Mouse (Mus musculus) thymus, postnatal 0 days (tissue): Measurements from ENCODE around the gene Fam122c. TPM values are rescaled to one million over a fixed set of nuclear protein-coding genes. Genes with fewer than 3 reads are reported as not detected.

Source experiments
- DNase-seq: peaks from one replicate; pipeline ENCODE4 v3.0.0-alpha.2; 2015; ENCODE audit warnings: low spot score
- polyA plus RNA-seq: library from polyadenylated mRNA; unstranded; fragments of >200 nt; fragmentation: Nextera tagmentation; extraction: Ambion mirVana; gene quantifications from 2 replicates; pipeline ENCODE4 v1.2.1, GENCODE M21; 2015

The Fam122c gene
- polyA plus RNA-seq, 1 experiment from 2014 or later, result not detected

DNA sequence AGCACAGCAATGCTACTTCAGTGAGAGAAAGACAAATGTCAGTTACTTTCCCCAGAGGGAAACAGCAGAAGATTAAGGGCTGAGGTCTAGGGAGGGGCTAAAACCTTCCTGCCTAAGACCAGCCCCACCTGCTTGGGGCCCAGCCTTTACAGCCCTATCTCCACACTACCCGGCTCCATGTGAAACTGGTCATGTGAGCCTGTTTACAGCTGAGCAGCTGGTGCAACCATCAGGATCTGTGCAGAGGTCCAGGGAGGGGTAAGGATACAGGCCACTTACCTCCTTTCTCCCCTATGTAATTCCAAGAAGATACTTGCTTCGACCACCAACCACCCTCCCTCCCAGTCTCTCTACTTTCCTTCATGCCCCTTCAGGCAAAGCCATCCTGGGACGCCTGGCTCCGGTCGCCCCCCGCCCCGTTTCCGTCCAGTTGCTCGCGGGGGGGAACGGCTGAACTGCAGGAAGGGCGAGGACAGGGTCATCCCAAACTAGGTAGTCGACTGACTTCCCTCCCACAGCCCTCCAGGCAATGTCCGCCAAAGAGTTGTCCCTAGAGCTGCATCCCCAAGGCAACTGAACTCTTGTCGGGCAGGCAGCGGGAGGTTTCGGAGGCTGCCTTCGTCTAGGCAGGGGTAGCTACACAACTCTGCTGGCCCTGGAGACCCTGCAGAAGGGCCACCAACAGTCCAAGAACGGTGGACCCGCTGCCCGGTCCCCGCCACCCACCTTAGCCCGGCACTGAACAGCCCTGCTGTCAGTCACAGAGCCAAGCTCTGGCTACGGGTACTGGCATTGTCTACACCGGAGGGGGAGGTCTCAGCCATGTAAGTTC, 96.5 kb downstream of the Fam122c start:
- DNase-seq, result peak; percentile 55

DNA sequence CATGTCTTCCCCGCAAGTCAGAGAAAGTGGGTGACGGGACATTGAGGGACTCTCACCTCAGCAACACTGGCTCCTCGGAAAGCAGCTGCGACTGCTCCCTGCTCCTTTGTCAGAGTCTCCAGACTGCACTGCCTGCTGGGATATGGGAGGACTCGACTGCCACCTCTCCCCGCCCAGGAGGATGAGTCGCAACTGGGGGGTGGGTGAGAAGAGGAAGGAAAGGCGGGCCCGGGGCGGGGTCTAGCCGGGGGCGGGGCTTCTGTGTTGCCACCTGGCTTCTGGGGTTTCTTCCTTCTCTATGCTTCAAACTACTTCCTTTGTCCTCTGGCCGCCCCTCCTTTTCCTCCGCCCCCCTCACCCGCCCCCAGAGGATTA, 97.1 kb downstream of the Fam122c start, which contains the start of gene Mospd1:
Gene Mospd1, minus strand, starts transcription at position 137 of the 375 bp plus-strand sequence.
- peak; percentile 88 for DNase-seq

Other genes starting within 250 kb of the Fam122c start
- 0.72 and 0.92 TPM in 2 replicates for gene Plac1, start 33.3 kb upstream of the Fam122c start, polyA plus RNA-seq
- 6.1 and 6.4 TPM in 2 replicates for gene Fam122b, start 3.6 kb upstream of the Fam122c start, polyA plus RNA-seq
- 41.4 and 42.1 TPM in 2 replicates for gene Mospd1, start 97.1 kb downstream of the Fam122c start, polyA plus RNA-seq
- gene Etd, start 161.5 kb downstream of the Fam122c start, polyA plus RNA-seq, result 0.30 TPM in 1 of 2 replicates, not detected in the other